Mouse (Mus musculus) cerebellum, adult 2 months (tissue): ENCODE measurements around the gene C8b.

ENCODE experiments used
- CTCF ChIP-seq: fragments of 200-500 bp; IDR thresholded peaks from 2 replicates; pipeline ENCODE4 v1.5.1; 2011; ENCODE audit warnings: low read depth, mild to moderate bottlenecking, control low read depth, low read length, moderate library complexity, borderline replicate concordance; ENCODE audit not compliant: insufficient read depth
- POLR2A ChIP-seq: fragments of 200-500 bp; IDR thresholded peaks from 2 replicates; pipeline ENCODE4 v1.6.1; 2011; ENCODE audit warnings: low read length, control low read depth, borderline replicate concordance; ENCODE audit not compliant: insufficient read depth

GRCm38 (mm10) chr4:104781441-104781840, 15.3 kb downstream of the C8b start:
- TF ChIP-seq POLR2A (no peak), CTCF (no peak)
